Mouse (Mus musculus): ENCODE measurements around the gene Pth2. TPM values are rescaled to one million over a fixed set of nuclear protein-coding genes. Genes with fewer than 3 reads are reported as not detected.

Pth2 gene
- total and polyA plus RNA-seq, 2 experiments from 2014 or later: not detected

- Histone ChIP-seq H3K4me1 (ENCODE audit: control insufficient read depth, insufficient read depth) (no peaks in the 10 kb centered on the region; the same call in 1 of the 2 replicates), H3K9me3 (replicated peaks; ENCODE audit: control insufficient read depth, low read length) (no peaks in the 10 kb centered on the region), H3K36me3 (replicated peaks; ENCODE audit: control insufficient read depth, insufficient read depth, low read length) (no peaks in the 10 kb centered on the region), H3K4me3 (ENCODE audit: low read depth, low read length) (peak within 1 kb of the TSS; percentile 61), H3K27me3 (ENCODE audit: control insufficient read depth, insufficient read depth, low read length) (no peaks in the 10 kb centered on the region), H3K9ac (replicated peaks; ENCODE audit: low read depth, low read length) (peak within 1 kb of the TSS; percentile 59), H3K4me2 (ENCODE audit: low read depth, low read length) (peak within 1 kb of the TSS; percentile 79), H3K27ac (ENCODE audit: low read depth) (peak within 1 kb of the TSS; percentile 32; the same call in 1 of the 2 replicates)
- DNase-seq (ENCODE audit: low spot score) (peak; percentile 88), ATAC-seq (ENCODE audit: insufficient read depth, low read depth) (peak; percentile 84)
- TF ChIP-seq EP300 (IDR thresholded peaks at IDR 0.05; ENCODE audit: low read depth): no peak
- TF ChIP-seq CTCF (IDR thresholded peaks at IDR 0.05; ENCODE audit: low read depth): peak; percentile 95
- 2% methylated on average over 29 of the region's 29 CpGs for whole genome bisulfite sequencing
These were observed 44.7 kb upstream of the Pth2 start, which contains the start of the genes Gm45713 and Flt3l for GRCm38 (mm10) chr7:45135993-45136567. Gm45713 (minus strand) TSS chr7:45136231. Flt3l (minus strand) TSS chr7:45136432.

GRCm38 (mm10) chr7:45137171-45138006 is 43.4 kb upstream of the Pth2 start:
- DNase-seq (ENCODE audit: low spot score): no peak
- H3K27me3 ChIP-seq (ENCODE audit: control insufficient read depth, insufficient read depth, low read length): no peaks in the 10 kb centered on the region
- no peak for ATAC-seq (ENCODE audit: insufficient read depth, low read depth)
- no peak overlapping the region for H3K4me2 ChIP-seq (ENCODE audit: low read depth, low read length)
- 0 out of 2 replicates have a peak, but pooled peaks cover 1% of the 10 kb centered on the region for H3K36me3 ChIP-seq (replicated peaks; ENCODE audit: control insufficient read depth, insufficient read depth, low read length)
- H3K4me1 ChIP-seq (ENCODE audit: control insufficient read depth, insufficient read depth): no peaks in the 10 kb centered on the region; the same call in 1 of the 2 replicates
- no peaks in the 10 kb centered on the region for H3K9me3 ChIP-seq (replicated peaks; ENCODE audit: control insufficient read depth, low read length)
- H3K4me3 ChIP-seq (ENCODE audit: low read depth, low read length): no peak overlapping the region
- TF ChIP-seq CTCF (IDR thresholded peaks at IDR 0.05; ENCODE audit: low read depth): no peak
- TF ChIP-seq EP300 (IDR thresholded peaks at IDR 0.05; ENCODE audit: low read depth): no peak
- 58% methylated on average over 12 of the region's 12 CpGs for WGBS
- H3K9ac ChIP-seq (replicated peaks; ENCODE audit: low read depth, low read length): no peak overlapping the region
- H3K27ac ChIP-seq (ENCODE audit: low read depth): no peak overlapping the region

GRCm38 (mm10) chr7:45138403-45138802 is 42.4 kb upstream of the Pth2 start:
- Histone ChIP-seq H3K9ac (replicated peaks; ENCODE audit: low read depth, low read length) (no peak overlapping the region), H3K27me3 (ENCODE audit: control insufficient read depth, insufficient read depth, low read length) (no peaks in the 10 kb centered on the region), H3K4me3 (ENCODE audit: low read depth, low read length) (no peak overlapping the region), H3K36me3 (replicated peaks; ENCODE audit: control insufficient read depth, insufficient read depth, low read length) (0 out of 2 replicates have a peak, but pooled peaks cover 4% of the 10 kb centered on the region), H3K27ac (ENCODE audit: low read depth) (no peak overlapping the region), H3K4me1 (ENCODE audit: control insufficient read depth, insufficient read depth) (no peaks in the 10 kb centered on the region; the same call in 1 of the 2 replicates), H3K9me3 (replicated peaks; ENCODE audit: control insufficient read depth, low read length) (no peaks in the 10 kb centered on the region), H3K4me2 (ENCODE audit: low read depth, low read length) (no peak overlapping the region)
- ATAC-seq (ENCODE audit: insufficient read depth, low read depth) (no peak), DNase-seq (ENCODE audit: low spot score) (no peak)
- WGBS: 79% methylated on average over 1 of the region's 1 CpGs
- TF ChIP-seq EP300 (IDR thresholded peaks at IDR 0.05; ENCODE audit: low read depth) (no peak), CTCF (IDR thresholded peaks at IDR 0.05; ENCODE audit: low read depth) (no peak)

- Histone ChIP-seq H3K4me2 (ENCODE audit: low read depth, low read length) (no peak overlapping the region), H3K9ac (replicated peaks; ENCODE audit: low read depth, low read length) (no peak overlapping the region), H3K9me3 (replicated peaks; ENCODE audit: control insufficient read depth, low read length) (no peaks in the 10 kb centered on the region), H3K4me3 (ENCODE audit: low read depth, low read length) (no peak overlapping the region), H3K4me1 (ENCODE audit: control insufficient read depth, insufficient read depth) (no peaks in the 10 kb centered on the region; the same call in 1 of the 2 replicates), H3K36me3 (replicated peaks; ENCODE audit: control insufficient read depth, insufficient read depth, low read length) (peaks cover 15% of the 10 kb centered on the region), H3K27ac (ENCODE audit: low read depth) (peak overlapping the region; percentile 53; the same call in 1 of the 2 replicates), H3K27me3 (ENCODE audit: control insufficient read depth, insufficient read depth, low read length) (no peaks in the 10 kb centered on the region)
- DNase-seq (ENCODE audit: low spot score) (no peak), ATAC-seq (ENCODE audit: insufficient read depth, low read depth) (no peak)
- TF ChIP-seq EP300 (IDR thresholded peaks at IDR 0.05; ENCODE audit: low read depth): no peak
- TF ChIP-seq CTCF (IDR thresholded peaks at IDR 0.05; ENCODE audit: low read depth): no peak
- WGBS: 69% methylated on average over 8 of the region's 8 CpGs
These were observed 40.7 kb upstream of the Pth2 start for GRCm38 (mm10) chr7:45139904-45140723.

- Histone ChIP-seq H3K9ac (replicated peaks; ENCODE audit: low read depth, low read length) (no peak overlapping the region), H3K4me3 (ENCODE audit: low read depth, low read length) (no peak overlapping the region), H3K9me3 (replicated peaks; ENCODE audit: control insufficient read depth, low read length) (no peaks in the 10 kb centered on the region), H3K27ac (ENCODE audit: low read depth) (no peak overlapping the region), H3K36me3 (replicated peaks; ENCODE audit: control insufficient read depth, insufficient read depth, low read length) (peaks cover 22% of the 10 kb centered on the region), H3K4me1 (ENCODE audit: control insufficient read depth, insufficient read depth) (no peaks in the 10 kb centered on the region; the same call in 1 of the 2 replicates), H3K4me2 (ENCODE audit: low read depth, low read length) (no peak overlapping the region), H3K27me3 (ENCODE audit: control insufficient read depth, insufficient read depth, low read length) (no peaks in the 10 kb centered on the region)
- 88% methylated on average over 3 of the region's 3 CpGs for WGBS
- TF ChIP-seq EP300 (IDR thresholded peaks at IDR 0.05; ENCODE audit: low read depth): no peak
- TF ChIP-seq CTCF (IDR thresholded peaks at IDR 0.05; ENCODE audit: low read depth): no peak
- ATAC-seq (ENCODE audit: insufficient read depth, low read depth) (no peak), DNase-seq (ENCODE audit: low spot score) (no peak)
These were observed 39.5 kb upstream of the Pth2 start for GRCm38 (mm10) chr7:45141319-45141718.

Data from heart, postnatal 0 days (tissue).